Mouse (Mus musculus) erythroblast, embryonic 14.5 days (primary cell): ENCODE data around the gene Sf3a1. TPM values are rescaled to one million over a fixed set of nuclear protein-coding genes. Genes with fewer than 3 reads are reported as not detected.

Source experiments
- H3K27me3 ChIP-seq: 2 replicates; pipeline ENCODE4 v1.6.1; 2012; ENCODE audit warnings: inconsistent platforms; ENCODE audit not compliant: control insufficient read depth
- H3K36me3 ChIP-seq: 2 replicates; pipeline ENCODE4 v1.6.1; 2012; ENCODE audit warnings: mild to moderate bottlenecking, inconsistent platforms; ENCODE audit not compliant: control insufficient read depth
- H3K4me1 ChIP-seq: 2 replicates; pipeline ENCODE4 v1.6.1; 2012; ENCODE audit warnings: inconsistent platforms; ENCODE audit not compliant: control insufficient read depth
- H3K4me3 ChIP-seq: replicated peaks from 2 replicates; pipeline ENCODE3; 2012; ENCODE audit warnings: moderate library complexity, mild to moderate bottlenecking, inconsistent platforms
- H3K9me3 ChIP-seq: 2 replicates; pipeline ENCODE4 v1.6.1; 2012; ENCODE audit warnings: low read length, inconsistent platforms, mixed read lengths; ENCODE audit not compliant: control insufficient read depth
- GATA1 ChIP-seq: IDR thresholded peaks from 2 replicates; pipeline ENCODE4 v1.6.1; 2012; ENCODE audit warnings: low read length, inconsistent platforms, mixed read lengths
- TAL1 ChIP-seq: IDR thresholded peaks from 3 replicates; pipeline ENCODE4 v1.6.1; 2012; ENCODE audit warnings: low read length, inconsistent platforms, mixed read lengths
- polyA plus RNA-seq: library from polyadenylated mRNA; stranded (reverse); fragments of >175 nt; gene quantifications from 2 replicates; pipeline ENCODE4 v1.2.3, GENCODE M21; 2012

Sf3a1 gene
- polyA plus RNA-seq, 1 experiment: 6.6 TPM

DNA sequence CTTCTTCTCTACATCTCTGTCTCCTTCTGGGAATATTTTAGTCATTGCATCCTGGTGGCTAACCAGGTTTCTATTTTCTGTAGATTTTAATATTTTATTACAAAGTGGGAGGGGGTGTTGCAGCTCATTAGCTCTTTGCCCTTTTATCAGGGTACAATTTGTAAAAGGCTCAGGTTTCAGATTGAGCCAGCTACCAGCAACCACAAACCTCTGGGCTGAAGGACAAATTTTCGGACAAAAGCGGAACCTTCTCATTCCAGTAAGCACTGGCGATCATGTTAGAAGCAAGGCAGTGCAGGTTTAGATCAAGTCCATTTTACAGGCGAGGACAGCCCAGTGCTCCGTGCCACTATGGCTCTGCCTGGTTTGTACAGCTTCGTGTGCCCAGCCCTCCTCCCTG lies 25.8 kb upstream of the Sf3a1 start:
- Histone ChIP-seq H3K4me1 (peaks cover 46% of the 10 kb centered on the region), H3K36me3 (peaks cover 28% of the 10 kb centered on the region), H3K9me3 (peaks cover 12% of the 10 kb centered on the region), H3K27me3 (no peaks in the 10 kb centered on the region), H3K4me3 (peak overlapping the region; percentile 89)
- TF ChIP-seq TAL1 (no peak), GATA1 (no peak)

DNA sequence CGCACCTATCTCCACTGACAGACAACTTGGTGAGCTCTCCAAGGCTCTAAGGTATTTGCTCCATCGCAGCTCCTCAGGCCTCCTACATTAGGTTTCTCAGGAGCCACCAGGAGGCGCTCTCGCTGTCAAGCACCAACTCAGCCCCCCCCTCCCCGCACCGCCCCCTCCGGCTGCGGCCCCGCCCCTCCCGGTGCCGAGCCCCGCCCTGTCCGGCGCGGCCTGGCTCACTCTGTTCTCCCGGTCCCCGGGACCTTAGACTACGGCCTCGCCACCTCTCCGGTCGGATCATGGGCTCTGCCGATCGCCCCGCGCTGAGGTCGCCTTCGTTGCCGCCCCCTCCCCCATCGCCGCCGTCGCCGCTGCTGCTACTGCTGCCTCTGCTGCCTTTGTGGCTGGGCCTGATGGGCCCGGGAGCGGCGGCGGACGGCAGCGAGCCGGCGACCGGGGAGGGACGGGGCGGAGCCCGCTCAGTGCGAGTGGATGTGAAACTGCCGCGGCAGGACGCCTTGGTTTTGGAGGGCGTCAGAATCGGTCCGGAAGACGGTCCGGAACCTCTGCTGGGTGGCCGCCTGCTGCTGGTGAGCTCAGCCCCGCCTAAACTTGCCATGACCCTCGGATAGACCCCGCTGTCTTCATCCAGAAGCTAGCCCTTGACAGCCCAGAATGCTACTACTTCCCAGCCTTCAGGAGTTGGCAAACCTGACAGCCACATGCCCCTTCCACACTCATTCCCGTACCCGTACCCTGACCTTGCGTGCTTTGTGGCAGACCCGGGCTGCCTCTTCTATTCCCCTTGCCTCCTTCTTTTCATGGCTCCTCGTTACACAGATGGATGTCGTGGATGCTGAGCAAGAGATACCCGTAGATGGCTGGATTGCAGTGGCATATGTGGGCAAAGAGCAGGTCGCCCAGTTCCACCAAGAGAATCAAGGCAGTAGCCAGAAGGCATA lies 24.9 kb upstream of the Sf3a1 start, which contains the start of gene Rnf215:
Gene Rnf215 (plus strand): TSS at position 217 of the 950 bp plus-strand sequence.
- TF ChIP-seq TAL1: no peak
- no peak for TF ChIP-seq GATA1
- peak within 1 kb of the TSS; percentile 89 for H3K4me3 ChIP-seq
- peaks cover 5% of the 10 kb centered on the region; the same call in 1 of the 2 replicates for H3K9me3 ChIP-seq
- H3K36me3 ChIP-seq: peaks cover 37% of the 10 kb centered on the region
- peaks cover 42% of the 10 kb centered on the region for H3K4me1 ChIP-seq
- no peaks in the 10 kb centered on the region for H3K27me3 ChIP-seq

DNA sequence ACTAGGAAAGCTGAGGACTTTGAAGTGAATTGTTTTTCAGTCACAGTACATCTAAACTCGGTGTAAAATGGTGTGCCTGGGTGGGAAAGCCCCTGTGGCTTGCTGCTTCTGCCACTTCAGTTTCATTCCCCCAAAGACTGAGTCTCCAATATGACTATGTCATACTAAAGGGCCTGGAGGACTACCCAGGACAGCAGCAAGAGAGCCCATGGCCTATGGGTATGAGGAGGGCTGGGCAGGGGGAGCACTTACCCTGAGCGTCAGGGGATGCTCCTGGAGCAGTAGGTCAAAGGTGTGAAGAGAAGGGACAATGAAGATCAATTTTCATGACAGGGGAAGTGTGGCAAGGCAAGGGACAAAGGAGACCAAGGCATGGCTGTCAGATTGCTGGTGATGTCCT lies 21.2 kb upstream of the Sf3a1 start:
- no peak for TF ChIP-seq TAL1
- TF ChIP-seq GATA1: no peak

DNA sequence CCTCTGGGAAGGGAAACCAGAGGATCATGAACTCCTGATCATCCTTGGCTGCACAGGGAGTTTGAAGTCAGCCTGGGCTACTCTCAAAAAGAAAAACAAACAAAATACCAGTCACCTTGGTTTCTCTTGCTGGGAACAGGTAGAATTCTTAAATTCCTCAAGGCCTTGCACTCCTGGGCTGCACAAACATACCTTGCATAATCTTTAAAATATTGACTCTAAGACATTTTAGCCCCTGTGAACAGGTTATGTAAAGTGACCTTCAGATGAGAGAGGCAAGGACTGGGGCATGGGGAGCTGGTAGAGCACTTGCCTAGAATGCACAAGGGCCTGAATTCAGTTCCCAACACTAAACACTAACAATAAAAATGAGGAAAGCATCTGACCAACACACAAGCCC lies 18.6 kb upstream of the Sf3a1 start:
- peaks cover 6% of the 10 kb centered on the region for H3K4me1 ChIP-seq
- H3K9me3 ChIP-seq: no peaks in the 10 kb centered on the region
- H3K36me3 ChIP-seq: peaks cover 68% of the 10 kb centered on the region
- TF ChIP-seq GATA1 (no peak), TAL1 (no peak)
- H3K4me3 ChIP-seq: no peak overlapping the region
- H3K27me3 ChIP-seq: no peaks in the 10 kb centered on the region

More for the DNA sequence above, 21.2 kb upstream of the Sf3a1 start:
- H3K4me3 ChIP-seq: no peak overlapping the region
- peaks cover 70% of the 10 kb centered on the region for H3K36me3 ChIP-seq
- no peaks in the 10 kb centered on the region for H3K9me3 ChIP-seq
- no peaks in the 10 kb centered on the region for H3K27me3 ChIP-seq
- H3K4me1 ChIP-seq: peaks cover 26% of the 10 kb centered on the region

DNA sequence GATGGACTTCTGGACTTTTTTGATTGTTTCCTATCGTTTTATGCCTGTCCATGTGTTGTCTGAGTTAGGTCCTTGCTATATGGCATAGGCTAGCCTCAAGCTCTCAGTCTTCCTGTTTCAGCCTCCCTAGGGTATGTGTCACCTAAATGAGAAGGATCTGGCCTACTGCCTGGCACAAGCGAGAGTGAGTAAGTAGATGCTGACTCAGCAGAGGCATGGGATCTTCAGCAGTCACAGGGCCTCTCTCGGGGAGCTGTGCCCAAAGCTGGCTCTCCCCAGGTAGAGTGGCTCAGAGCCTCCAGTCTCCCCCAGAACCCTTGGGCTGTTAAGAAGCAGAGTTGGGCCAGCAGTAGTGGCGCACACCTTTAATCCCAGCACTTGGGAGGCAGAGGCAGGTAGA lies 17.8 kb upstream of the Sf3a1 start:
- no peak for TF ChIP-seq GATA1
- TF ChIP-seq TAL1: no peak
- Histone ChIP-seq H3K4me1 (peaks cover 2% of the 10 kb centered on the region; the same call in 1 of the 2 replicates), H3K27me3 (no peaks in the 10 kb centered on the region), H3K9me3 (no peaks in the 10 kb centered on the region), H3K4me3 (no peak overlapping the region), H3K36me3 (peaks cover 59% of the 10 kb centered on the region)

DNA sequence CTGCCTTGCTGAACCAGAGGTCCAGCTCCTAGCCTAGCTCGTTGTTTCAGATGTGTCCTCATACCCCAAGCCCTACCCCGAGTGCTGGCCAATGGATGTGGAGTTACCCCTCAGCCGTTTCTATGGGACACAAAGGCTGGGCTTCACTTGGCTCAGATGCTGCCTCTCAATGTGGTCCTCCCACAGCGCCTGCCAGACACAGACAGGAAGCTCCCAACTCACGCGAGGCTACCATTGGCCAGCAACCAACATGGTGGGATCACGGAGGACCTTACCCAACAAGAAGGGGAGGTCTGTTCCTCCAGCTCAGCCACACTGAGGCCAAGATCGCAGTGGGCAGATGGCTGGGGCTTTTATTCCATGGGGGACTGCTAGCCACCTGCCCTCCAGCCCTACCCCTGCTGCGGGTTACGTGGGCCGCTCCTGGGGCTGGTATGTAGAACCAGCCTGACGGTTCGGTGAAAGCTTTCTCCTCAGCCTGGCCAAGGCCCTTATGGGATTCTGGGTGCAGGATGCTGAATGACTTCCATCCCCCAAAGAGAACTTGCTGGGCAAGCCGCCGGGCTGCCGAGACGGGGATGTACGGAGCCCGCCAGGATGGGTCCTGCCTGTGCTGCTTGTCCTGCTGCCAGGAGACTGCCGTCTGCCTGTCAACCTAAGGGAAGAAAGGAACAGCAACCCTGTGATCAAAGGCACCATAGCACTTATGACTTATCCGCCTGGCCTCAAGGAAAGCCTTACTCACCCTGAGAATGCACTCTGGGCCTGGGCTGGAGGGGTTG lies 16.7 kb upstream of the Sf3a1 start:
- no peaks in the 10 kb centered on the region for H3K4me1 ChIP-seq
- TF ChIP-seq GATA1: no peak
- no peaks in the 10 kb centered on the region for H3K9me3 ChIP-seq
- H3K36me3 ChIP-seq: peaks cover 48% of the 10 kb centered on the region
- no peak overlapping the region for H3K4me3 ChIP-seq
- H3K27me3 ChIP-seq: no peaks in the 10 kb centered on the region

DNA sequence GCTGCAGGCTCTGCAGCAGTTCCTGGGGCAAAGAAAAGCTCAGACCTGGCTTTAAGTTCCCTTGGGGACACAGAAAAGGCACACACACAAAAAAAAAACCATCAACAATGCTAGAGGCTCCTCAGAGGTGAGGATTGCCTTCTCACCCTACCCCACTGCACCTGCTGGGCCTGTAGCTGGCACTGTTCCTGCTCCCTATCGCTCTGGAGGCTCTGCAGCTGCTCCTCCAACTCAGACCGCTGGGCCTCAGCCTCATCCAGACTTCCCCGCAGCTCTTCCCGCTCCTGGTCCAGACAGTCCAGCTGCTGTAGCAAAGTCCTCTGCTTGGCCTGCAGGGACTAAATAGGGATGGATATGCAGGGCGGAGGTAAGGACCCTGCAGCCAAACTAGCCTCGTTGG lies 13.8 kb upstream of the Sf3a1 start:
- H3K4me1 ChIP-seq: no peaks in the 10 kb centered on the region
- H3K9me3 ChIP-seq: no peaks in the 10 kb centered on the region
- no peak overlapping the region for H3K4me3 ChIP-seq
- TF ChIP-seq GATA1 (no peak), TAL1 (no peak)
- H3K36me3 ChIP-seq: peaks cover 24% of the 10 kb centered on the region
- H3K27me3 ChIP-seq: no peaks in the 10 kb centered on the region

DNA sequence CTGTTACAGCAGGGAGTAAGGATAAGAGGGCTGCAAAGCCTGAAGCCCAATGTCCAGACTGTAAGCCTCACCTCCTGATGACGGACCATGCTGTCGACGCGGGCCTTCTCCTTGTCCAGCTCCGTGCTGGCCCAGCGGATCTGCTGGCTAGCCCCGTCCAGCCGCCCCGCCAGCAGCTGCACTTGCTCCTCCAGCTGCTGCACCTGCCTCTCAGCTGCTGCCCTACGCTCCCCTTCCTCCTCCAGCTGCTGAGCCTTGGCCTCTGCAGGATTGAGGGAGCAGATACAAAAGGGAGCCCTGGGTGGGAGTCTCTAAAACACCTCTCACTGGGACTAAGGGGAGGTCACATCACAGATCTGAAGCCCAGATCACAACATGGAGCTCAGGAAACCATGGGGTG lies 13.1 kb upstream of the Sf3a1 start:
- no peaks in the 10 kb centered on the region for H3K27me3 ChIP-seq
- no peak for TF ChIP-seq GATA1
- no peak for TF ChIP-seq TAL1

DNA sequence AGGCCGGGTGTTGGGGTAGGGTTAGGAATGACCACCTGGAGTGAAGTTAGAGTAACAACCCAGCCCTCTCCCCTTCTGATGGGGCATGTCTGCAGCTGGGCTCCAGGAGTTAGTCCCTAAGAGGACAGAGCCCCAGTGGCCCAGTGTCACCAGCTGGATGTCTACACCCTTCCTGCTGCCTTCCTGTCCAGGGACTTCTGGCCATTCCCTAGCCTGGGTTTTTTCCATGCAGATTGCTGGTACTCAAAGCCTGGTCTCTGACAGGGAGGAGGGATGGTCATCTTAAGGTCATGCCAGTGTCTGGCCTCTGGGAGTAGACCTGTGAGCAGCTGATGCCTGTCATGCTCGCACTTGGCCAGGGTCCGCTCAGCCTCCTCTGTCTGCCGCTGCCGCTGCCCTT lies 12.0 kb upstream of the Sf3a1 start:
- TF ChIP-seq GATA1 (no peak), TAL1 (no peak)
- Histone ChIP-seq H3K4me1 (no peaks in the 10 kb centered on the region), H3K36me3 (peaks cover 8% of the 10 kb centered on the region), H3K27me3 (no peaks in the 10 kb centered on the region), H3K9me3 (no peaks in the 10 kb centered on the region), H3K4me3 (no peak overlapping the region)

More for the DNA sequence above, 13.1 kb upstream of the Sf3a1 start:
- H3K36me3 ChIP-seq: peaks cover 17% of the 10 kb centered on the region
- H3K4me3 ChIP-seq: no peak overlapping the region
- no peaks in the 10 kb centered on the region for H3K9me3 ChIP-seq
- H3K4me1 ChIP-seq: no peaks in the 10 kb centered on the region
